Mouse (Mus musculus) cerebellum, postnatal 14 days (tissue): ENCODE measurements around the gene Cmah.

Experiments used
- DNase-seq, 2 experiments: peaks; one replicate each; pipeline ENCODE4 v3.0.0; 2021; ENCODE audit warnings: mixed read lengths in 2 of 2

Cmah gene

DNA sequence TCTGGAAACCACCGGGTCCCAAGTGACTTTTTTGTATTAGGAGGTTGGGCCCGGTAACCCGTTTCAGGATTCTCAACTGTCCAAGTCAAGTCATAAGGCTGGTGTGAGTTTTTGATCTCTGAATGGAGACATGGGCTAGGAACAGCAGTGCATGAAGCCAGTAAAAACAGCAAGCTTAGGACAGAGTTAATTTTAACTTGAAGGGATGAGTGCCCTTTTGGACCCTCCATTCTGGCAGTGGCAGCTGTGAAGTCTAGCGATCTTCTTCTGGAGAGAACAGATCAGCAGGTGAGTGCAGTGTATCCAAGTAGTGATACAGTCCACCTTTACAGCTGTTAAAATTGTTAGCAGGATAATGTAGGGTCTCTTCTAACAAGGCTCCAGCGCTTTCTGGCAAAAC is at the start of gene Cmah:
Cmah (plus strand) TSS at position 204 of the 400 bp plus-strand sequence.
- DNase-seq = no peak

DNA sequence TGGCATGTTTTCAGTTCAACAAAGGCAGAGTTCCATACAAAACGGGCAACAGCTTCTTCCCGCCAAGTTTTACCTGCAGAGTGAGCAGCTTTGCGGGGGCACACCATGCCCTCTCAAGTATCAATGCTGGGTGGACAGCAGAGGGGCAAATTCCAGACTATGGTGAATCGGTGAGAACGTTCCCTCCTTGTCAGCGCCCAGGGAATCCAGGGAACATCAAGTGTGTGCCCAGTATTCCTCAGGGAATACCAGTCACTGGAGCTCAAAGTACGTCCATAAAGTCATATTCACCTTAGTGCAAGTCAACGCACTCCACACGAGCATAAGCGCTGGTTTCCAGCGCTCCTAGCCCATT is 47.8 kb upstream of the Cmah start:
- no peak for DNase-seq

DNA sequence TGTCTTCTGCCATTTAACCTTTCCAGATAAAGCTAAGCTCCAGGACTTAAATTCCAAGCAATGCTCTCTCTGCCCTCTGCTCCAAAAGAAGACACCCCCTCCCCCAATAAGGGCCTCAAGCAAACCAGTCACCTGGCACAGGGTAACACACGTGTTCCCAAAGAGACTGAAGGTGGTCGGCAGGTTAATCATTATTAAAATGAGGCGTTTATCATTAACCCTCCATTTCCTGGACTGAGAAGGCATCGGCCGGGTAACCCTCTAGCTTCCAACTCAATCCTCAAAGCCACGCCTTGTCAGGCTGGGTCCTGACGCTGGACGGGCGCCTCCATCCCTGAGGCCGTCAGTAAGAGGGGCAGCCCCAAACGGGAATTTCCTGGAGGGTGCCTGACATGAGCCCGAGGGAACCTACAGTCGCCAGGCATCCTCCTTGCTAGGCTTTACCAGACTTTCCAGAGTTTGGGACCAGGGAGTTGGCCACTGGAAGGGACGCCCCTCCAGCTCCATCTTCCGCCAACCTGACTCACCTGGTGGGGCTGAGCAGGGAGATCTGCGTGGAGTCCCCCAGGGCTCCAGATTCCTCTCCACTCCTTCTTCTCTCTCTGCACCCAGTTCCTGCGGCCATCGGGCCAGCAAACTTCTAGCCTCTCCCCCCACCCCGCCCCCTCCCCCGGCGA is 47.3 kb upstream of the Cmah start:
- peak; percentile 44 to 49 for DNase-seq

DNA sequence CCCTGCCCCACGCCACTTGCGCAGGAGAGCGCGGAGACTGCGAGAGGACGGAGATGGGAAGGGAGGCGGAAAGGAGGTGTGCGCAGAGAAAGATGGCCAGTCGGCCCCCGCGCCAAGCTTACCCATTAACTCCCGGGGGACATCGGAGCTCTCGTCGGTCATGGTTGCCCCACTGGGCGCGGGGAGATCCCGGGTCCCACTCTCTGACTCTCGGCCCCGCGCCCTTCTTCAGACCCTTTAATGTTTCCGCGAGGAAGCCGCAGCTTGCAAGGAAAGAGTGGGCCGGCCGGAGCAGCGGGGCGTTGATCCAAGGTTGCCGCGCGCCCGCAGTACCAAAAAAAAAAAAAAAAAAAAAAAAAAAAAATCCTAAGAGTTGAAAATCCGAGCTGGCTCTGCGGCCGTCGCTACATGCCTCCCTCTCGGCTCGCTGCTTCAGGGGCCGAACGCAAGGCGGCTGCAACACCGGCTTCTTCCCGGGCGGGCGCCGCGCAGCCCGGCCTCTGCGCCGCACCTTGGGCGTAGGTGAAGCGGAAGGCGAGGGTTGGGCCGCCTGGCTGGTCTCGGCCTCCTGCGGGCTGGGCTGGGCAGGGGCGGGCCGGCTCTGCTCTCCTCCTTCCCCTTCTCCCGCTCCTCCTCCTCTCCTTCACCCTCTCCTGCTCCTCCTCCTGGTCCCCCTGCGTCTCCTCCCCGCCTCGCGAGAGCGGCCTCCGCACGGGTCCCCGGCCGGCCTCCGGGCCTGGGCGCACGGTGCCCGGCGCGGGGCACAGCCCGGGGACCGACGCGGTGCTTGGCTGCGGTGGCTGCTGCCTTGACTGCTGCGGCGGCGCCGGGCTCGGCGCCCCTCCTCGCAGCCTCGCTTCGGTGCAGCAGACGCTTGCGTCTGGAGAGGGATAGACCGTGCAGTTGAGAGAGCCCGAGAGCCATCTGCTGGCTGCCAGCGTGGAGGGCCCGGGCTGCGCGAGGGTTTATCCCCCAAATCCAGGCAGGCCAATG is 46.5 kb upstream of the Cmah start, which contains the start of gene Carmil1:
Carmil1 (minus strand) TSS at position 357 of the 993 bp plus-strand sequence.
- peak; percentile 84 to 89 for DNase-seq

DNA sequence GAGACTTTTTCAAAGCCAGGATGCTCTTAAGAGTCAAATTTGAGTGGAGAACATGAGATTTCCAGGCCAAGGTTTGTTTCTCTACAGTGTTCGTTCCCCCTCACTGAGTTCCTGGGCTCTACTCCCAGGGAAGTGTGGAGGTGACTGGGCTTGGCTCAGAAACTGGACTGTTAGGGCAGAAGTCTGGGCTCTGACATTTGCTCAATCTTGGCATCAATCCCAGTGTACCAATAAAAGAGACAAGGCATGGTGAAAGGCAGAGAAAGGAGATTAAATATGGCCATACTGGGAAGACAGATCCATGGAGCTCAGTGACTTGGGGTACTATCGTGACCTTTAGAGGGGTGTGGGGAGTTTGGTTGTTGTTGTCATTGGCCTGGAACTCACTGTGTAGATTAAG is 39.8 kb upstream of the Cmah start:
- DNase-seq = peak; percentile 41 to 66

DNA sequence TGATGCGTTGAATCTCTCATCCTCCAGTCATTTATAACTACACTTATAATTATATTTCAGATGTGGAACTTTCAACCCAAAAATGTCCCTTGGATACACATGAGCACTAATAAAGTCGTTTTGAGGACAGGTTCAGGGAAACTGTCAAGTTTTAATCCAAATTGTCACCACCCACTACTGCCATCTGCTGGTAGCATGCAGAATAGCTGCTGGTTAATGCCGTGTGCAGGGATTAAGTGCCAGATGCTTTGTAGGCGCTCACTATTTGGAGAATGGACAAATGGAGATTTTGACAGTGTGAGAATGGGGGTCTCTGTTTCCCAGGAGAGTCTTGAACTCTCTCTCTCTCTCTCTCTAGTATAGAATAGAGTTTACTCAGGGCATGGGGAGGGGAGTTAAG is 30.0 kb upstream of the Cmah start:
- peak; percentile 75 to 78 for DNase-seq

DNA sequence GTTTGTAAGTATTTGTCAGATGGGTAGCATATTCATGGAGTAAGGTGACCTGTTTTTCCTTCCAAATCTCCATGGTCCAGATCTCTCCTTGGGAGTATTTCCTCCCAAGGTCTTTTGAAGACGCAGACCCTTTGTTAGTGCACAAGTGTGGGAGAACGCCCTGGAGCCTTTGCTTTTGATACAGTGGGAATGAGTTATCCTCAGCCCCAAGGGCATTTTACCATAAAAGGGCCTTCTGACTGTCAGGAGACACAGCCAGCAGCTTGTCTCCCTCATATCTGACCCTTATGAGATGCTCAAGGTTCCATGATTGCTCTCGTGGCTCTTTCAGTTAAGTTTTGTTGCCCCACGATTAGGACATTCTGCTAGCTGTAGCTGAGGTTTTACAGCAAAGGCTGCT is 21.7 kb upstream of the Cmah start:
- DNase-seq = no peak

DNA sequence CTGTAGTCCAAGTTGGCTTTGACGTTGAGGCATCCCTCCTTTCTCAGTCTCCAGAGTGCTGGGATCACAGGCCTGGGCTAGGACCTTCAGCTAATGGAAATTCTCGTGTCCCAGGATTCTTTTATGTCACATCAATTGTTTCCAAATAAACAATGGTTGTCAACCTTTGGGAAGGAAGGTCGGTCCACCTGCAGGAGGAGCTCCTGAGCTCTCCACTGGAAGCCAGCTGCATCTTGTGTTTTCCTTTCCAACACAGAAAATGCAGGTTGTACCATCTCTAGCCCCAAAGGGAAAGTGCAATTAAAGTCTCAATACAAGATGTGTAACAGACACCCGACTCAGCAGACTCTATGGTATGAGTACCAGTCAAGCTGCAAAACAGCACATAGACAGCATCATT is 21.0 kb upstream of the Cmah start:
- no peak for DNase-seq

DNA sequence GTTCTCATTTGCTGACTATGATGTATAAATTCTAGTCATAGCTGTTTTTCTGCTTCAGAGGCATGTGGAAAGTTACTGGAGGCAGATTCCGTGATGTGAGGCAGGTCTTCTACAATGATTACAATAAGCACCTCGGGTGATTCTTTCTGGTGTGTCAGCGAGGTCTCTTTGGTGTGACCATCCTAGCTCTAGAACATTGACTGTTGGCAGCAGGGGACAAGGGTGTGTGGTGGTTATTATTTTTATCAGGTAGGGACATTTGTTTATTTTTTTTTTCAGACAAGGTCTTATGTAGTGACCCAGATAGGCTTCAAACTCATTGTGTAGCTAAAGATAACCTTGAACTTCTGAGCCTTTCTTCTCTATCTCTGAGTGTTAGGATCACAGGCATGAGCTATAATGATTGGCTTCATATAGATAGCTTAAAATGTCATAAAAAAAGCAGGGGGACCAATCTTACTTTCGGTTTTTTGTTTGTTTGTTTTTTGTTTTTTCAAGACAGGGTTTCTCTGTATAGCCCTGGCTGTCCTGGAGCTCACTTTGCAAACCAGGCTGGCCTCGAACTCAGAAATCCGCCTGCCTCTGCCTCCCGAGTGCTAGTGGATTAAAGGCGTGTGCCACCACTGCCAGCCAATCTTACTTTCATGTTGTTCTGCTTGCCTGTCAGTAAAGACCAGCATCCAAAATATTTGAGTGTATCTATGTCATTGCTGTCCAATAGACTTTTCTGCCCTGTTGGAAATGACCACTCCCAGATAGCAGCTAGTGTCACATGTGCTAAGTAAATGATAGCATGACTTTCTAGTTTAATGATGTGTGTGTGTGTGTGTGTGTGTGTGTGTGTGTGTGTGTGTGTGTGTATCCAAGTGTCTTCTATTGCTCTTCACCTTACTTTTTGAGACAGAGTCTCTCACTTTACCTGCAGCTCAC is 15.9 kb upstream of the Cmah start:
- DNase-seq = no peak

DNA sequence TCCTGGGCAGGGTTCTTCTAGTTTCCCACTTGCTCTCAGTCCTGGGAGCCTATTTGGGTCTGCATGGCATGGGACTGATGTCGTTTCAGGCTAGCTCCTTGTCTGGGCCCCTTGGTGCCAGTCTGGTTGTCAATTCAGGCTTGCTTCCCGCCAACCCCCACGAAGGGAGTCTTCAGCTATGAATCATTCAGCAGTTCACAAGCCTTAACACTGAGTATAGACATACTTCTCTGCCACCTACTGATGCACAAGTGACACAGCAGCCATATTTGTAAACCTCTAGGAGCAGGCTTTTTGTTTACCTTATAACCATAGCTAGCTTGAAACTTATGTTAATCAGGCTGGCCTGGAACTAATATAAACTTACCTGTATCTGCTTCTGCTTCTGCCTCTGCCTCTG is 10.6 kb upstream of the Cmah start:
- peak in 1 of 2 experiments; percentile 9 for DNase-seq

DNA sequence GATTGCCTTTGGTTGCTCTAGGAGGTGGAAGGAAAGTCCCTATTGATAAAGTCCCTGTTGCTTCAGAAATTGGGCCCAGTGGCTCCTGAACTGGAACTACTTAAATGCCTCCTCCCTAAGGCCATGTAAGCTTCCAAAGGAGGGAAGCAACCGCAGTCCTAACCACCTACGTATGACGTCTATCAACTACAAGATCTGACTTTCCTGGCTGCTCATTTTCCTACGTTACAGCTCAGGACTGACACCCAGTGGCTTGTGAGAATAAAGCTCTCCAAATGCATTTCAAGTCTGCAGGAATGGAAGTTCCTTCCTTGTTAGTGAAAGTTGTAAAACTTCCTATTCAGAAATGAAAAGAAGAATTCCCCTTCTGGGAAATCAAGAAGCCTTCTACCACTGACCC is 8.6 kb upstream of the Cmah start:
- DNase-seq = peak; percentile 57 to 61

DNA sequence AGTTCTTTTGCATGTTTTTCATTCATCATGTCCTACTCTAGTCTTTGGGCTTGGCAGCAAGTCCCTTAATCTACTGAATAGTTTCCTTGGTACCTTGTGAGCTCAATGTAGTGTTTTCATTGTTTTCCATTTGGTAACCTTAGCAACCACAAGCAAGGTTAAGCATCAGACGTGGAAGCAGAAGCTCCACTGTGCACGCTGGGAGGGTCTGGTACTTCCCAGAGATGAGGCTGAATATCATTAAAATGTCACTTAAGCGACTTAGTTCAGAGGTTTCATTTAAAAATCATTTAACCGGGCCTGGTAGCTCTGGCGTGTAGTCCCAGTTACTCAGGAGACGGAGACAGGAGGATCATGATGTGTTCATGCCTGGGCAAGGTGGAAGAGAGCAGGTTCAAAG is 5.9 kb upstream of the Cmah start:
- DNase-seq = no peak

DNA sequence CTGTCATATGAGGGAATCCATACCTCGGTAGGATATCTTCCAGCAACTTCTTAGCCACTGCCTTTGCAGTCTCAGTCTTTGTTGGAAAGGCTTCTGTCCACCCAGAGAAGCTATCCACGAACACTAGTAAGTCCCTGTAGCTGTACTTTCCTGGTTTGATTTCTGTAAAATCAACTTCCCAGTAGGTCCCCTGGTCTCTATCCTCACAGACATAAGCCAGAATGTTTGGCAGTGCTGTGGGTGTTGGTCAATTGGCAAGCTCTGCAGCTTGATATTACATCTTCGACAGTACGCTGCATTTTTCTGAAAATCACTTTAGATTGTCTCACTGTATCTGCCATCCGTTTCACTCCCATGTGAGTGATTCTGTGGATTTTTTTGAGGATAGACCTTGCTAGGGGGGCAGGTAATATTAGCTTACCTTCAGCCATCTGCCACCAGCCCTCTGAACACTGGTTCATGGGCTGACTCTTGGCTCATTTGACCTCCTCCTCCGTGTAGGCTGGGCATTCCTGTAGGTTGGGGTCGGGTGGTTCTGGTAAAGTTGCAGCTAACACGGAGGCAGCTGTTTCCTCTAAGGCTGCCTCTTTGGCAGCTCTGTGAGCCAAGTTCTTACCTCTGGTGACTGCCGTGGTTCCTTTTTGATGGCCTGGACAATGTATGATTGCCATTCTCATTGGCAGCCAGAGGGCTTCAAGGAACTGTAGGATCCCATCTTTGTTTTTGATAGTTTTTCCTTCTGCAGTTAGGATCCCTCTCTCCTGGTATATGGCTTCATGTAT is 1.0 kb downstream of the Cmah start:
- no peak for DNase-seq

DNA sequence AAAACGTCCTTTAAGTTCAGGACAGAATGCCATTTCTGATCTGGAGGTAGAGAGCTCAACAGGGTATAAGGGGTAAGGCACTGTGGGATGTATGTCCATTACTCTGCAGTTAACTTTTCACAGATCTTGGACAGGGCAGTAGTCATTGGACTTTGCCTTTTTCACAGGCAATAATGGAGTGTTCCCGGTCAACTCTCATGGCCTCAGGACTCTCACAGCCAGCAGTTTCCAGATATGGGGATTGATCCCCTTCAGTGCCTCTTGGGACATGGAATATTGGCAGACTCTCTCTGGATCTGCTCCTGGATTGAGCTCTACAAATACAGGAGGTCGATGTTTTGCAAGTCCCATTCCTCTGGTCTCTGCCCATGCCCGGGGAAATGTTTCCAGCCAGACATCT is 2.9 kb downstream of the Cmah start:
- DNase-seq = no peak

DNA sequence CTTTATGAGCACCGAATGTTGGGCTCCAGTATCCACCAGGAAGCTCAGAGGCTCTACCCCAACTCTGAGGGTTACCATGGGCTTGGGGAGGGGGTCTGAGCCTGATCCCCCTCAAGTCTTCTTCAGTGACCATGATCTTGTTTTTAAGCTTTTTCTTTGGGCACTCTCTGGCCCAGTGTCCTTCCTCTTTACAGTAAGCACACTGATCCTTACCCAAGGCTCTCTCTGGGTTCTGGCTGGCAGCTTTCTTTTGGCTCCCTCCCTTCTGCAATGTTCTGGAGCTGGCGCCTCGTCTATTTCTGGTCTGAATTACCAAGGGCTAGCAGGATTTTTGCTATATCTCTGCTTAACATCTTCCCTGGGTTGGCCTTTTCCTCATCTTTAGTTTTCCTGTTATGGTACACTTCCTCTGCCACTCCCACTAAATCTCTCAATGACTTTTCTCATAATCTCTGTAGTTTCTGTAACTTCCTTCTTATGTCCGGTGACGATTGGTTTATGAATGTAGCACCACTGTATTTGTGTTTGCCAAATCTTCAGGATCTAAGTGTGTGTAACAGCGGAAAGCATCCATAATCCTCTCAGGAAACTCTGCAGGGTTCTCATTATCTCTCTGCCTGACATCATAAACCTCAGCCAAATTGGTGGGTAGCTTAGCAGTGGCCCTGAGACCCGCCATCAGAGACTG is 3.8 kb downstream of the Cmah start:
- DNase-seq = no peak

DNA sequence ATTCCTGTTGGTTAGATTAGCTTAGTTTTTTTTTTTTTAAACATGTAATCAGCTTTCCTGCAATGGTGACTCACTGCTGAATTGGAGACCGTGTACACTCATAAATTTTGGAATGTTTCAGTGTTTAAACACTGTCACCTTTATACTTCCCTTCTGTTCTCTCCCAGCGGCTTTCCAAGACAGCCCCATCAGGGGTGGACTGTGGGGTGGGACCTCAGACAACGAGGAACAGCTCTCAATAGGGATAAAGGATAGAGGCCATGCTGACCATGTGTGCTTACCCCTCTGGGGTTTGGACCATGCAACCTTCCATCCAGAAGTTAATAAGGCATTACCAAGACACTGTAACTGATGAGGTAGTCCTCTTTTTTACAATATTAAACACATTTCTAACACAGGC is 5.3 kb downstream of the Cmah start:
- DNase-seq = no peak

DNA sequence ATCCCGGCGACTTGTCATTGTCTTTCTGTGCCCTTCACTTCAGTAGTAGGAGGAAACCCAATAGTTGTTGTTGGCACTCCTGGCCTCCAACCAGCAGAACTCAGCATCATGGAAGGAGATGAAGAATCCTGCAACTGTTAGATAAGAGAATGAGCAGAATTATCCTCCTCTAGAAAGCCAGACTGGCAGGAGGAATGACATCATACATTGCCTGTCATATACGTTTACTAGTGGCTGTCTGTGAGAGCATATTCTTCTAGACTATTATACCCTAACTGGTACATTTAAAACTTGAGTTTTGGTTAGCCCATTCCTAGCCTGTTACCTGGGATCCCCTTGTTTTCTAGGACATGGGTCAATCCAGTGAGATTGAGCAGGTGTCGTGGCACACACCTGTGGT is 9.6 kb downstream of the Cmah start:
- DNase-seq = no peak

DNA sequence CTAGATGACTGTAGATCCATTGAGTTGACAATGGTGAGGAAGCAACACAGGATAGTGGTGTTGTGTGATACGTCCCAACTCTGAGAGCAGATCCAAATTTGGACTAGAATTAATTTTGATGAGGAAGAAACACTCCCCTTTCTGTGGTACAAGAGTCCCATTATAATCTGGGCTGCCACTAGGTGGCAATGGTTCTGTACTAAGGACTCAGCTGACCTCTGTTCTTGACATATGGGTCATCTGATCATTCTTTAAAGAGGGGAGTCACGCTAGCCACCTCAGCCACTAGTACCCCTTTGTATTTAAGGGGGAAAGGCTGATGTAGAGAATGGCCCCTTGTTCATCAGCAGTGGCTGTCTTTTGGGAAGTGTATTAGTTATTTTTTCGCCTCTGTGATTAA is 10.7 kb downstream of the Cmah start:
- peak; percentile 30 to 32 for DNase-seq

DNA sequence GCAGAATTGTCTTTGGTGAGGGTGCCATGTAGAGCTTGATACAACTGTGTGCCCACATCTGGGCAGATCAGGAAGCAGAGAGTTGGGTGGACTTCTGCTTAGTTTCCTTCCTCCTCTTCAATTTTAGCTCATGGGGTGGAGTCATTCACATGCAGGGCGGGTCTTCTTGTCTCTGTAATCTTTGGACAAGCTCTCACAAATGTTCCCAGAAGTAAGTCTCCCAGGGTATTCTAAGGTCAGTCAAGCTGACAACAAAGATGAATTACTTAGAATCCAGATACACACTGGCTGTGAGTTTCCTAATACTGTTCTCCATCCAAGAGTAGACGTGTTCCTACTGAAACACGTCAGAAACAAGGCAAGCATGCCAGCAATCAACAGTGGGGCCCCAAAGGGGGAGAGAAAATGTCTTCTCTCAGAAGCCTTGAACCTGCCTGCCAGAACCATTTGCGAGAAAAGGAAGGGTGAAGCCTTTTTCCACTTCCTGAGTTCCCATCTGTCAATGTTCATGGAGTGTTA is 11.2 kb downstream of the Cmah start:
- no peak for DNase-seq

DNA sequence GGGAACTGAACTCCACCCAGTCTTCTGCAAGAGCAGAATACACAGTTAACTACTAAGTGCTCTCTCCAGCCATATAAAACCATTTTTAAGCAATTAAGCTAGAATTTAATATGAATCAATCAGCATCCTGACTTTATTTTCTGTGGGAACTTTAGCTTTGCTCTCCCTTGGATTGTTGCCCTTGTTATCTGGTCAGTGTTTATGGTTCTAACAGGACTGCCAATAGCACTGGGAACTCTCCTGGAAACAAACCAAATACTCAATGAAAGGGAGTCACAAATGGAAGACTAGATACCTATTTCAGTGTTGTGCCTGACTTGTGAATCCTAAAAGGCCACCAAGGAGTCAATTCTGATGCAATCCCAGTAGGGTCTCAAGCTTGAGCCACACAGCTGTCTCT is 12.7 kb downstream of the Cmah start:
- DNase-seq = no peak

DNA sequence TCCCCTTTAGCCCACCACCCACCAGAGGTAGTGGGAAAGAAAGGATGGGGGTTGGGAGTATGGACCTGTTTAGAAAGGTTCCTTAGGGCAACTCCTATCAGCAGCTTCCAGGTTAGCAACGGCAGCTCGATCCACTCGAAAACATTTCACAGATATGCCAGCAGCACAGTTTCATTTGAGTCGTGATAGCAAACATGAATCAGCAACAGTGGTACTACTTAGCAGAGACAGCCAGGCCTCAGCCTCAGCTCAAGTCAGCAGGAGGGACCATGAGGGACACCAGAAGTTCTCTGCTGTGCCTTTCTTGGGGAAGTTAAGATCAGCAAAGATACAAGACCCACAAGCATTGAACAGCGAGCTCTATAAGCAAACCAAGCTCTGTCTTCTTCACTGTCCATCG is 13.3 kb downstream of the Cmah start:
- no peak for DNase-seq
